Mouse (Mus musculus): ENCODE data around the gene Atxn7l1.

DNA sequence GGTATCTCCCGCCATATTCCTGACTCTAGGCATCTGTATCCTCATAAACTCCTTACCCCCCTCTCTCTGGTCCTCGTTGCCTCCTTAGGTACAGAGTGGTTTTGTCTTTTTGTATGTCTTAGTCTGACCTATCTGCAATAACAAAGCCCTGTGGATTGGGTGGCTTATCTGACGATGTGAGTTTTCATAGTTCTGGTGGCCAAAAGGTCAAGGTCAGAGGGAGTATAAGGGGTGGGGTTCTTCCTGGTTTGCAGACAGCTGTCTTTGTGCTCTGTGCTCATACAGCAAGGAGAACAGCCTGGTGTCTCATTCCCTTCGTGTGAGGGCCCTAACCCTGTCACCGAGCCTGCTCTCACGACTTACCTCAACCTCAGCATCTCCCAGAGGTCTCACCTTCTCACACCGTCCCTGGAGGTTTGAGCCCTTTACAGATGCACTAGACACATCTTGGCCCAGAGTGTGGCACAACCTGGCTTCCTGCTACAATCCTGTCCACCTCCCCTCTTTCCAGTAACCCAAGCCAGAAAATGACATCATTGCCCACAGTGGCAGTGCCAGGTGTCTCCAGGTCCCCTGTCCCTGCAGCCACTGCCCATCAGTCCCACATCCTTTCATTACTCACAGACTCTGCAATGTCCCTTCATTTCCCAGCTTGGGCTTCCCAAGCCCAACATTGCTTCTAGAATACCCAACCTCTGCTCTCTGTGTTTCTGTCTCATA lies 54.2 kb downstream of the Atxn7l1 start:
- TF ChIP-seq CTCF (IDR thresholded peaks at IDR 0.05; ENCODE audit: insufficient read depth, low read depth, low read length) (no peak), POLR2A (IDR thresholded peaks at IDR 0.05; ENCODE audit: insufficient read depth, low read depth, low read length) (no peak)

Measured in olfactory bulb, adult 2 months (tissue).